Mouse (Mus musculus): ENCODE results near the gene Usp12. TPM values are rescaled to one million over a fixed set of nuclear protein-coding genes. Genes with fewer than 3 reads are reported as not detected.

Gene Usp12
- total RNA-seq (2012; rRNA removed): 22.0 and 24.5 TPM in 2 replicates
- 10 to 100 TPM in 1 of 2 experiments, not detected in 1; 24.5 TPM for polyA plus RNA-seq (2012; ENCODE audit: insufficient read depth in 1 of 2, insufficient read length in 2 of 2, low read depth in 1 of 2, low replicate concordance in 2 of 2, missing spikeins in 1 of 2)

- H3K4me1 ChIP-seq (ENCODE audit: control insufficient read depth in 1 of 2, insufficient read depth in 2 of 2, low read length in 2 of 2): peaks cover 4 to 21% of the 10 kb centered on the region in 2 experiments
- H3K9me3 ChIP-seq (replicated peaks; ENCODE audit: insufficient read depth, low read length): no peaks in the 10 kb centered on the region
- H3K27me3 ChIP-seq (ENCODE audit: control insufficient read depth in 1 of 2, insufficient read depth in 2 of 2, low read length in 2 of 2): no peaks in the 10 kb centered on the region
- peak within 1 kb of the TSS; percentile 88 for H3K9ac ChIP-seq (ENCODE audit: control insufficient read depth, low read depth, low read length, poor library complexity, severe bottlenecking)
- peaks cover 0 to 7% of the 10 kb centered on the region in 2 experiments; a peak in 2 of 4 replicates for H3K36me3 ChIP-seq (ENCODE audit: control insufficient read depth in 1 of 2, insufficient read depth in 2 of 2, low read length in 2 of 2)
- peak; percentile 98 for DNase-seq (ENCODE audit: low read depth, low spot score)
- H3K79me2 ChIP-seq (ENCODE audit: control insufficient read depth, insufficient read depth, low read length, poor library complexity): peaks cover 38% of the 10 kb centered on the region
- peak within 1 kb of the TSS; percentile 33 for H3K27ac ChIP-seq (ENCODE audit: control insufficient read depth, low read depth, low read length)
- peak within 1 kb of the TSS; percentile 84 to 93 for H3K4me3 ChIP-seq (ENCODE audit: control insufficient read depth in 1 of 2, insufficient read depth in 1 of 2, low read depth in 2 of 2, low read length in 2 of 2)
- no peak for TF ChIP-seq CHD2 (IDR thresholded peaks at IDR 0.05; ENCODE audit: low read length)
- TF ChIP-seq USF2 (IDR thresholded peaks at IDR 0.05; ENCODE audit: borderline replicate concordance in 1 of 2, insufficient read depth in 1 of 2, low read depth in 1 of 2, low read length in 2 of 2): no peak
- TF ChIP-seq KAT2A (conservative IDR thresholded peaks at IDR 0.05; ENCODE audit: low read depth, low read length): no peak
- no peak for TF ChIP-seq CTCF (IDR thresholded peaks at IDR 0.05 in 2 of 3, conservative IDR thresholded peaks at IDR 0.05 in 1 of 3; ENCODE audit: control insufficient read depth in 1 of 3, insufficient read depth in 1 of 3, low read depth in 2 of 3, low read length in 3 of 3, poor library complexity in 1 of 3, severe bottlenecking in 1 of 3)
- TF ChIP-seq EP300 (IDR thresholded peaks at IDR 0.05; ENCODE audit: low read depth in 1 of 2, low read length in 2 of 2): no peak
- TF ChIP-seq E2F4 (IDR thresholded peaks at IDR 0.05; ENCODE audit: borderline replicate concordance, low read depth, low read length): no peak
- no peak for TF ChIP-seq MAFK (IDR thresholded peaks at IDR 0.05; ENCODE audit: borderline replicate concordance, low read depth, low read length)
- no peak for TF ChIP-seq ZMIZ1 (IDR thresholded peaks at IDR 0.05; ENCODE audit: low read depth, low read length)
- TF ChIP-seq MYB (IDR thresholded peaks at IDR 0.05; ENCODE audit: low read depth, low read length): no peak
- TF ChIP-seq NELFE (IDR thresholded peaks at IDR 0.05; ENCODE audit: low read depth, low read length): 0 out of 2 replicates have a peak, but pooled peaks have one; percentile 7
- no peak for TF ChIP-seq GATA1 (IDR thresholded peaks at IDR 0.05; ENCODE audit: low read depth, low read length)
- TF ChIP-seq ZKSCAN1 (IDR thresholded peaks at IDR 0.05; ENCODE audit: low read depth, low read length): no peak
- TF ChIP-seq POLR2AphosphoS5 (IDR thresholded peaks at IDR 0.05; ENCODE audit: borderline replicate concordance, low read depth, low read length): no peak
- TF ChIP-seq ELF1 (IDR thresholded peaks at IDR 0.05; ENCODE audit: low read depth, low read length): peak; percentile 77
- peak; percentile 50 for TF ChIP-seq MXI1 (IDR thresholded peaks at IDR 0.05; ENCODE audit: low read depth, low read length)
- no peak for TF ChIP-seq POLR2AphosphoS2 (IDR thresholded peaks at IDR 0.05; ENCODE audit: low read length)
- peak; percentile 65 for TF ChIP-seq TBP (IDR thresholded peaks at IDR 0.05; ENCODE audit: low read depth, low read length)
- no peak for TF ChIP-seq CHD1 (IDR thresholded peaks at IDR 0.05; ENCODE audit: low read depth, low read length)
- no peak for TF ChIP-seq ZNF384 (IDR thresholded peaks at IDR 0.05; ENCODE audit: low read depth, low read length)
- TF ChIP-seq MYC (IDR thresholded peaks at IDR 0.05; ENCODE audit: low read depth, low read length): peak; percentile 57; the same call in 1 of the 2 replicates
- TF ChIP-seq BHLHE40 (IDR thresholded peaks at IDR 0.05; ENCODE audit: borderline replicate concordance, low read depth, low read length): peak; percentile 82; the same call in 1 of the 2 replicates
- TF ChIP-seq MAX (IDR thresholded peaks at IDR 0.05; ENCODE audit: low read length): peak; percentile 60; the same call in 1 of the 2 replicates
- TF ChIP-seq JUND (IDR thresholded peaks at IDR 0.05; ENCODE audit: low read depth, low read length): no peak
- peak; percentile 79 for TF ChIP-seq HCFC1 (IDR thresholded peaks at IDR 0.05; ENCODE audit: low read depth, low read length)
- no peak for TF ChIP-seq TAL1 (IDR thresholded peaks at IDR 0.05; ENCODE audit: low read length)
- no peak for TF ChIP-seq RAD21 (IDR thresholded peaks at IDR 0.05; ENCODE audit: low read depth, low read length)
- TF ChIP-seq ETS1 (IDR thresholded peaks at IDR 0.05; ENCODE audit: low read depth, low read length): peak; percentile 10; the same call in 1 of the 2 replicates
- peak in 1 of 2 experiments; percentile 60; a peak in 1 of 4 replicates for TF ChIP-seq POLR2A (IDR thresholded peaks at IDR 0.05; ENCODE audit: control insufficient read depth in 1 of 2, insufficient read depth in 1 of 2, low read depth in 1 of 2, low read length in 2 of 2, poor library complexity in 1 of 2)
- peak; percentile 92 for TF ChIP-seq UBTF (IDR thresholded peaks at IDR 0.05; ENCODE audit: borderline replicate concordance, insufficient read depth, low read depth, low read length)
- peak; percentile 100 for TF ChIP-seq MAZ (IDR thresholded peaks at IDR 0.05; ENCODE audit: low read depth, low read length)
- TF ChIP-seq GABPA (IDR thresholded peaks at IDR 0.05; ENCODE audit: low read depth, low read length): no peak
- TF ChIP-seq ZC3H11A (IDR thresholded peaks at IDR 0.05; ENCODE audit: low read depth, low read length): no peak
- TF ChIP-seq SIN3A (IDR thresholded peaks at IDR 0.05; ENCODE audit: low read length): peak; percentile 91
- TF ChIP-seq SMC3 (IDR thresholded peaks at IDR 0.05; ENCODE audit: low read depth, low read length): no peak
- TF ChIP-seq USF1 (IDR thresholded peaks at IDR 0.05; ENCODE audit: low read depth, low read length): peak; percentile 40; the same call in 1 of the 2 replicates
- no peak for TF ChIP-seq RCOR1 (IDR thresholded peaks at IDR 0.05; ENCODE audit: low read depth, low read length)
- TF ChIP-seq NRF1 (IDR thresholded peaks at IDR 0.05; ENCODE audit: insufficient read depth, low read depth, low read length, poor library complexity, severe bottlenecking): peak; percentile 75
These were observed at the start of gene Usp12 for GRCm38 (mm10) chr5:146794853-146795252. Gene Usp12, minus strand, starts transcription at chr5:146795006.
